In the genomic region with DNA sequence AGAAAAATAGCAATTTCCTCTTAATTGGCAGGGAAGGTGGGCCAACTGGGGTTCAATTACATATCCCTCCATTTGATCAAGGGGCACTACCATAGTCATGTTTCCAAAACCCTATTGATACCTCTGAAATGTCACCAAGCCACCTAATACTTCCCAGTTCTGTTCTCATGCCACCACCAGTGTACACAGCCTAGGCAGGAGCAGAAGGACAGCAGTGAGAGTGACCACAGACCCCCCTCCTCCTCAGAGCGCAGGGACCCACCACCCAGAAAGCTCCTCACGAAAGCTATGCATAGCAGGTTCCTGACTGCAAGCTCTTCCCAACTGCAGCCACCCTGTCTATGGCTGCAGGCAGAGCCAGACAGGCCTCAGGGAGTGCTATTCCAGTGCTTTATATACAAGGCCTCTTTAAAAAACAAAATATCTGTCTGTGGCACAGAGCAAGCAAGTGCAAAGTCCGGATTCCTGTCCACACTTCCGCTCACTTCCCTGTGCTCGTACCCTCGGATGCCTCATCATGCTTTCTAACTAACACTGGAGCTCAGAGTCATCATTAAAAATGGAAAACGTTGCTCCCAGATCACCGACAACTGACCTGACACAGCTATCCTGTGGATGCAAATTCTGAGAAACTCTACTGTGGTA, we compare ENCODE assay signal across 20 mouse cellular contexts. TPM values are rescaled to one million over a fixed set of nuclear protein-coding genes. Genes with fewer than 3 reads are reported as not detected.
DNase-seq lines count a peak whose midpoint lies in the region; ATAC-seq lines count a peak whose summit lies in the region.
"Had no signal": no experiment of that assay in that cellular context is flagged by ENCODE, and none has a peak within 500 bp of the region (broad histone marks: within the 10 kb centered on the region; RNA-seq: fewer than 3 reads in every experiment).

No protein-coding gene starts in this region.

- no peak overlapping the region for H3K9ac ChIP-seq in hindbrain, embryonic 14.5 days
- no peak overlapping the region for H3K9ac ChIP-seq in intestine, embryonic 16.5 days (ENCODE audit: low read depth, low read length)
- H3K9ac ChIP-seq in kidney, embryonic 16.5 days (replicated peaks; ENCODE audit: low read length) = no peak overlapping the region
- no peak overlapping the region for H3K9ac ChIP-seq in midbrain, embryonic 11.5 days (ENCODE audit: low read length)
- H3K9ac ChIP-seq: hindbrain, embryonic 15.5 days had no signal

- no peaks in the 10 kb centered on the region for H3K36me3 ChIP-seq in hindbrain, embryonic 14.5 days (replicated peaks; ENCODE audit: control insufficient read depth, insufficient read depth)
- H3K36me3 ChIP-seq in hindbrain, embryonic 10.5 days = no peaks in the 10 kb centered on the region
- H3K36me3 ChIP-seq in intestine, embryonic 16.5 days (ENCODE audit: control insufficient read depth, insufficient read depth, low read length) = no peaks in the 10 kb centered on the region; the same call in 1 of the 2 replicates
- H3K36me3 ChIP-seq in kidney, embryonic 16.5 days (ENCODE audit: insufficient read depth, low read length) = no peaks in the 10 kb centered on the region
- no peaks in the 10 kb centered on the region for H3K36me3 ChIP-seq in midbrain, embryonic 11.5 days (ENCODE audit: control insufficient read depth, insufficient read depth, low read length)
- H3K36me3 ChIP-seq: hindbrain, embryonic 15.5 days had no signal

- H3K4me3 ChIP-seq in hindbrain, embryonic 14.5 days (replicated peaks; ENCODE audit: low read length) = no peak overlapping the region
- H3K4me3 ChIP-seq in hindbrain, embryonic 10.5 days = no peak overlapping the region
- H3K4me3 ChIP-seq in intestine, embryonic 16.5 days (ENCODE audit: low read length) = no peak overlapping the region
- no peak overlapping the region for H3K4me3 ChIP-seq in kidney, embryonic 16.5 days (ENCODE audit: low read length)
- no peak overlapping the region for H3K4me3 ChIP-seq in midbrain, embryonic 11.5 days (ENCODE audit: low read depth, low read length)
- H3K4me3 ChIP-seq: hindbrain, embryonic 15.5 days had no signal

- no peak for DNase-seq in hindbrain, embryonic 14.5 days (ENCODE audit: low spot score)
- DNase-seq in hindbrain, embryonic 10.5 days (ENCODE audit: low spot score) = no peak
- no peak for DNase-seq in midbrain, embryonic 11.5 days (ENCODE audit: low spot score, missing footprints)
- DNase-seq in lung, postnatal 4 days = no peak
- no peak for DNase-seq in right cerebral cortex, adult 18-20 months
- DNase-seq: adrenal gland, adult 8-10 months; cerebellum, postnatal 25 days; embryo, embryonic 11 days; heart, postnatal 10 days; lung, adult 18-20 months; lung, postnatal 14 days; thymus, adult 2 months had no signal

- WGBS in hindbrain, embryonic 14.5 days = 88% methylated on average over 8 of the region's 8 CpGs
- 91% methylated on average over 8 of the region's 8 CpGs for WGBS in hindbrain, embryonic 10.5 days
- 81% methylated on average over 8 of the region's 8 CpGs for WGBS in intestine, embryonic 16.5 days
- 83% methylated on average over 8 of the region's 8 CpGs for WGBS in kidney, embryonic 16.5 days
- WGBS in midbrain, embryonic 11.5 days = 72% methylated on average over 8 of the region's 8 CpGs

- H3K4me2 ChIP-seq in hindbrain, embryonic 14.5 days (replicated peaks) = no peak overlapping the region
- no peak overlapping the region for H3K4me2 ChIP-seq in intestine, embryonic 16.5 days (ENCODE audit: low read depth, low read length)
- no peak overlapping the region for H3K4me2 ChIP-seq in kidney, embryonic 16.5 days (replicated peaks; ENCODE audit: low read depth, low read length)
- no peak overlapping the region for H3K4me2 ChIP-seq in midbrain, embryonic 11.5 days
- H3K4me2 ChIP-seq: heart, embryonic 11.5 days; hindbrain, embryonic 15.5 days had no signal

- no peak for ATAC-seq in hindbrain, embryonic 14.5 days (ENCODE audit: low FRiP score)
- peak; percentile 52; the same call in 1 of the 2 replicates for ATAC-seq in intestine, embryonic 16.5 days
- ATAC-seq in kidney, embryonic 16.5 days (ENCODE audit: low FRiP score, low TSS enrichment) = peak; percentile 44; the same call in 1 of the 2 replicates
- peak; percentile 47 for ATAC-seq in midbrain, embryonic 11.5 days (ENCODE audit: low FRiP score)
- ATAC-seq in granulocyte monocyte progenitor cell, adult 5-6 weeks (replicated peaks; ENCODE audit: poor library complexity, severe bottlenecking) = no peak
- ATAC-seq: CD4-positive, CD25-positive, alpha-beta regulatory T cell, adult 4 months; forebrain, embryonic 16.5 days; Patski had no signal

- H3K9me3 ChIP-seq in hindbrain, embryonic 14.5 days (ENCODE audit: control insufficient read depth, low read length) = no peaks in the 10 kb centered on the region
- H3K9me3 ChIP-seq in hindbrain, embryonic 10.5 days = no peaks in the 10 kb centered on the region
- no peaks in the 10 kb centered on the region for H3K9me3 ChIP-seq in intestine, embryonic 16.5 days (ENCODE audit: control insufficient read depth, low read length)
- H3K9me3 ChIP-seq in kidney, embryonic 16.5 days (ENCODE audit: low read length) = no peaks in the 10 kb centered on the region
- no peaks in the 10 kb centered on the region for H3K9me3 ChIP-seq in midbrain, embryonic 11.5 days (ENCODE audit: control insufficient read depth, low read length)
- H3K9me3 ChIP-seq: hindbrain, embryonic 15.5 days had no signal

- no peaks in the 10 kb centered on the region; the same call in 1 of the 2 replicates for H3K4me1 ChIP-seq in hindbrain, embryonic 14.5 days (replicated peaks; ENCODE audit: control insufficient read depth, insufficient read depth, low read length)
- H3K4me1 ChIP-seq in hindbrain, embryonic 10.5 days (replicated peaks) = no peaks in the 10 kb centered on the region
- peaks cover 2% of the 10 kb centered on the region; the same call in 1 of the 2 replicates for H3K4me1 ChIP-seq in intestine, embryonic 16.5 days (ENCODE audit: control insufficient read depth, insufficient read depth, low read length)
- no peaks in the 10 kb centered on the region for H3K4me1 ChIP-seq in kidney, embryonic 16.5 days (ENCODE audit: insufficient read depth, low read length)
- H3K4me1 ChIP-seq in midbrain, embryonic 11.5 days (ENCODE audit: control insufficient read depth, insufficient read depth, low read length) = peaks cover 16% of the 10 kb centered on the region
- H3K4me1 ChIP-seq: hindbrain, embryonic 15.5 days had no signal

- no peaks in the 10 kb centered on the region for H3K27me3 ChIP-seq in hindbrain, embryonic 14.5 days (ENCODE audit: control insufficient read depth, insufficient read depth, low read length)
- no peaks in the 10 kb centered on the region for H3K27me3 ChIP-seq in hindbrain, embryonic 10.5 days (ENCODE audit: insufficient read depth, poor library complexity, severe bottlenecking)
- no peaks in the 10 kb centered on the region for H3K27me3 ChIP-seq in intestine, embryonic 16.5 days (replicated peaks; ENCODE audit: control insufficient read depth, insufficient read depth, low read length)
- no peaks in the 10 kb centered on the region for H3K27me3 ChIP-seq in kidney, embryonic 16.5 days (ENCODE audit: insufficient read depth, low read length)
- no peaks in the 10 kb centered on the region for H3K27me3 ChIP-seq in midbrain, embryonic 11.5 days (ENCODE audit: control insufficient read depth, insufficient read depth, low read length)
- H3K27me3 ChIP-seq: hindbrain, embryonic 15.5 days; Patski had no signal

- peak overlapping the region; percentile 14; the same call in 1 of the 2 replicates for H3K27ac ChIP-seq in hindbrain, embryonic 14.5 days
- no peak overlapping the region for H3K27ac ChIP-seq in hindbrain, embryonic 10.5 days
- H3K27ac ChIP-seq in intestine, embryonic 16.5 days (ENCODE audit: low read length) = no peak overlapping the region
- H3K27ac ChIP-seq in kidney, embryonic 16.5 days (ENCODE audit: low read length) = no peak overlapping the region
- no peak overlapping the region for H3K27ac ChIP-seq in midbrain, embryonic 11.5 days (ENCODE audit: low read depth, low read length)
- H3K27ac ChIP-seq: hindbrain, embryonic 15.5 days had no signal

RNA-seq across cellular contexts. Expression of a gene that starts 24.3 kb away (rescaled TPM):
- polyA plus RNA-seq in hindbrain, embryonic 14.5 days (2014; fragmentation: Nextera tagmentation; extraction: Ambion mirVana) = 31.6 and 33.4 TPM in 2 replicates
- polyA plus RNA-seq in hindbrain, embryonic 10.5 days (2016; fragmentation: Nextera tagmentation; extraction: Ambion mirVana) = 0.90 and 1.4 TPM in 2 replicates
- polyA plus RNA-seq in intestine, embryonic 16.5 days (2015; fragmentation: Nextera tagmentation; extraction: Ambion mirVana) = 1.7 and 1.9 TPM in 2 replicates
- 0.91 and 1.1 TPM in 2 replicates for polyA plus RNA-seq in kidney, embryonic 16.5 days (2015; fragmentation: Nextera tagmentation; extraction: Ambion mirVana)
- polyA plus RNA-seq in midbrain, embryonic 11.5 days (2014; fragmentation: Nextera tagmentation; extraction: Ambion mirVana) = 2.4 and 2.8 TPM in 2 replicates
- total RNA-seq in granulocyte monocyte progenitor cell, adult 5-6 weeks (2014; fragmentation: Nextera tagmentation) = not detected in 2 replicates
- not detected in 2 replicates for total RNA-seq in granulocyte monocyte progenitor cell, adult 5-6 weeks (2017)

Comparison
In these comparisons a context has a peak if more than half of its experiments do, and no peak if none do; other contexts are left out.
1. ATAC-seq: peak in intestine, embryonic 16.5 days (single experiment), kidney, embryonic 16.5 days (single experiment) and midbrain, embryonic 11.5 days (single experiment); none in hindbrain, embryonic 14.5 days (single experiment) and granulocyte monocyte progenitor cell, adult 5-6 weeks (single experiment).